Mouse (Mus musculus) ES-E14 (cell line): ENCODE results near the gene Edn2.

Experiments used
- CHD2 ChIP-seq: IDR thresholded peaks from 2 replicates; pipeline ENCODE4 v1.6.1; 2014; ENCODE audit warnings: mild to moderate bottlenecking, low read depth, low read length, inconsistent platforms
- ZC3H11A ChIP-seq: IDR thresholded peaks from 2 replicates; pipeline ENCODE4 v1.6.1; 2012; ENCODE audit warnings: low read depth, mild to moderate bottlenecking, inconsistent platforms, low read length, borderline replicate concordance
- ZNF384 ChIP-seq: IDR thresholded peaks from 2 replicates; pipeline ENCODE4 v1.6.1; 2012; ENCODE audit warnings: low read depth, low read length, inconsistent platforms

- TF ChIP-seq ZNF384 (no peak), ZC3H11A (no peak), CHD2 (no peak)
Measured at GRCm38 (mm10) chr4:120212812-120213211, 51.8 kb downstream of the Edn2 start.
